Mouse (Mus musculus) heart, postnatal 0 days (tissue): ENCODE measurements around the gene Heca.

Source experiments
- CTCF ChIP-seq: IDR thresholded peaks from 2 replicates; pipeline ENCODE4 v1.5.1; 2016; ENCODE audit warnings: antibody characterized with exemption, control low read depth, low read depth
- EP300 ChIP-seq: IDR thresholded peaks from 2 replicates; pipeline ENCODE4 v1.6.1; 2016; ENCODE audit warnings: antibody characterized with exemption, low read depth

DNA sequence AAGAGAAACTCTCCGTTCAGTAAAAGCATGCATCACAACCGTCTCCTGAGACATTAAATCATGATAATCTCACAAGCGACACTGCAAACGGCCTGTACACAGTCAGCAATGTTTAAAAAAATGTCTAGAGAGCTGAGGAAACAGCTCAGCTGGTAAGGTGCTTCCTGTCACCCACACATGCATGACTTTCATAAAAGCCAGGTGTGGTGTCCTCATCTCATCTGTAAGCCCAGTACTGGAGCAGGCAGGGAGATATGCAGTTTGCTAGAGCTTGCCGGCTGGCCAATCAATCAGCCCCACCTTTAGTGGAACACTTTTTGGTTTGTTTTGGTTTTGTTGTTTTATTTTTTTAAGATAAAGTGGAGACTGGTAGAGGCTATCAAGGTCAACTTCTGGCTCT lies 27.9 kb downstream of the Heca start:
- TF ChIP-seq CTCF (no peak), EP300 (no peak)
